In the genomic region with DNA sequence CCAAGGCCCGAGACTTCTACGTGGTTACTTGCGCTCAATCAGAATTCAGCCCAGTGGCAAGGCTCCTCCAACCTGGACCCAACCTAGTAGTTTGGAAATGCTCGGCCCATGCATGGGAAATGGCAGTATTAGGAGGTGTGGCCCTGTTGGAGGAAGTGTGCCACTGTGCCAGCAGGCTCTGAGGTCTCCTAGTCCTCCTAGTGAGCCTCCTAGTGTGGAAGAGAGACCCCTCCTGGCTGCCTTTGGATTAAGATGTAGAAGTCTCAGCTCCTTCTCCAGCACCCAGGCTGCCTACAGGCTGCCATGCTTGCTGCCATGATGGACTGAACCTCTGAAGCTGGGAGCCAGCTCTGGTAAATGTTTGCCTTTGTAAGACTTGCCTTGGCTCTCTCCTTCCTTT, we compare ENCODE assay signal across 12 mouse cellular contexts. TPM values are rescaled to one million over a fixed set of nuclear protein-coding genes. Genes with fewer than 3 reads are reported as not detected.
DNase-seq lines count a peak whose midpoint lies in the region; ATAC-seq and TF ChIP-seq lines count a peak whose summit lies in the region.
"Had no signal": no experiment of that assay in that cellular context is flagged by ENCODE, and none has a peak within 500 bp of the region (broad histone marks: within the 10 kb centered on the region; RNA-seq: fewer than 3 reads in every experiment).

No protein-coding gene starts in this region.

- no peak overlapping the region for H3K9ac ChIP-seq in ES-Bruce4 (ENCODE audit: low read depth, poor library complexity, severe bottlenecking)
- H3K9ac ChIP-seq: forebrain, embryonic 13.5 days had no signal

- no peak for TF ChIP-seq EP300 in ES-Bruce4 (IDR thresholded peaks at IDR 0.05; ENCODE audit: insufficient read depth, low read depth, low read length)

- ATAC-seq in activated CD4-positive, CD25-positive, alpha-beta regulatory T cell, adult 4 months = no peak
- ATAC-seq: forebrain, embryonic 13.5 days had no signal

- H3K4me1 ChIP-seq in ES-Bruce4 (ENCODE audit: control insufficient read depth, insufficient read depth, low read length) = peaks cover 2% of the 10 kb centered on the region

- no peak for TF ChIP-seq POLR2A in ES-Bruce4 (IDR thresholded peaks at IDR 0.05; ENCODE audit: insufficient read depth, low read length)
- no peak for TF ChIP-seq POLR2A in brain, embryonic 14.5 days (IDR thresholded peaks at IDR 0.05; ENCODE audit: borderline replicate concordance, extremely low read depth, insufficient read depth, insufficient read length, poor library complexity, severe bottlenecking)

- peak; percentile 16 for DNase-seq in layer of hippocampus, adult 9-11 months
- no peak for DNase-seq in layer of hippocampus, adult 8-10 months (ENCODE audit: low spot score in 2 of 2)
- peak; percentile 58 for DNase-seq in brain, embryonic 14.5 days (ENCODE audit: low read depth)
- peak; percentile 71 for DNase-seq in lung, postnatal 10 days
- DNase-seq in right cerebral cortex, postnatal 14 days = no peak
- DNase-seq in left cerebral cortex, adult 9 months (ENCODE audit: low spot score in 2 of 2) = no peak
- DNase-seq: cerebellum, postnatal 25 days; heart, adult 2 months; kidney, adult 2 months had no signal

- H3K36me3 ChIP-seq in ES-Bruce4 (ENCODE audit: control insufficient read depth, insufficient read depth, low read length, poor library complexity, severe bottlenecking) = no peaks in the 10 kb centered on the region

- H3K9me3 ChIP-seq in ES-Bruce4 (replicated peaks; ENCODE audit: control insufficient read depth, insufficient read depth, low read length, poor library complexity, severe bottlenecking) = no peaks in the 10 kb centered on the region
- H3K9me3 ChIP-seq: forebrain, embryonic 13.5 days had no signal

- H3K27ac ChIP-seq in ES-Bruce4 (ENCODE audit: insufficient read depth, low read length) = no peak overlapping the region
- H3K27ac ChIP-seq: forebrain, embryonic 13.5 days; heart, adult 2 months had no signal

- H3K4me3 ChIP-seq in ES-Bruce4 (ENCODE audit: low read depth, low read length) = no peak overlapping the region
- H3K4me3 ChIP-seq: forebrain, embryonic 13.5 days; heart, adult 2 months had no signal

- H3K27me3 ChIP-seq in ES-Bruce4 (ENCODE audit: control insufficient read depth, insufficient read depth, low read length, poor library complexity, severe bottlenecking) = no peaks in the 10 kb centered on the region

- TF ChIP-seq CTCF in ES-Bruce4 (IDR thresholded peaks at IDR 0.05; ENCODE audit: low read depth, low read length) = peak; percentile 20
- peak; percentile 12; the same call in 1 of the 2 replicates for TF ChIP-seq CTCF in brain, embryonic 14.5 days (IDR thresholded peaks at IDR 0.05; ENCODE audit: borderline replicate concordance, extremely low read depth, insufficient read depth, insufficient read length)

RNA-seq across cellular contexts. Expression of a gene that starts 2.5 kb away (rescaled TPM):
- total RNA-seq in layer of hippocampus, adult 8-10 months (2022) = 10 to 100 TPM; 13.8 to 17.6 (median 15.8) TPM
- polyA plus RNA-seq in ES-Bruce4 (2011; ENCODE audit: insufficient read depth, insufficient read length, low read depth, missing spikeins) = 13.4 and 13.5 TPM in 2 replicates
- polyA plus RNA-seq in brain, embryonic 14.5 days (2012; rRNA removed) = 26.8 and 33.6 TPM in 2 replicates
- polyA plus RNA-seq in activated CD4-positive, CD25-positive, alpha-beta regulatory T cell, adult 4 months (2017; shearing (Covaris generic)) = 10 to 100 TPM; 14.1 to 22.0 TPM

RNA-seq across cellular contexts. Expression of a gene that starts 8.4 kb away (rescaled TPM):
- 1 to 10 TPM in 1 of 4 experiments, under 1 TPM in 3; 0.72 to 1.1 (median 0.77) TPM for total RNA-seq in layer of hippocampus, adult 8-10 months (2022)
- polyA plus RNA-seq in ES-Bruce4 (2011; ENCODE audit: insufficient read depth, insufficient read length, low read depth, missing spikeins) = 0.38 and 0.55 TPM in 2 replicates
- 0.37 and 0.58 TPM in 2 replicates for polyA plus RNA-seq in brain, embryonic 14.5 days (2012; rRNA removed)
- not detected for polyA plus RNA-seq in activated CD4-positive, CD25-positive, alpha-beta regulatory T cell, adult 4 months (2017; shearing (Covaris generic))

RNA-seq across cellular contexts. Expression of a gene that starts 9.1 kb away (rescaled TPM):
- total RNA-seq in layer of hippocampus, adult 8-10 months (2022) = 10 to 100 TPM; 18.3 to 21.0 (median 19.9) TPM
- polyA plus RNA-seq in ES-Bruce4 (2011; ENCODE audit: insufficient read depth, insufficient read length, low read depth, missing spikeins) = 71.0 and 71.7 TPM in 2 replicates
- polyA plus RNA-seq in brain, embryonic 14.5 days (2012; rRNA removed) = 23.4 and 28.8 TPM in 2 replicates
- polyA plus RNA-seq in activated CD4-positive, CD25-positive, alpha-beta regulatory T cell, adult 4 months (2017; shearing (Covaris generic)) = 10 to 100 TPM; 11.3 to 14.6 TPM

RNA-seq across cellular contexts. Expression of a gene that starts 21.4 kb away (rescaled TPM):
- 10 to 100 TPM; 19.3 to 24.2 (median 22.0) TPM for total RNA-seq in layer of hippocampus, adult 8-10 months (2022)
- 24.0 and 24.4 TPM in 2 replicates for polyA plus RNA-seq in ES-Bruce4 (2011; ENCODE audit: insufficient read depth, insufficient read length, low read depth, missing spikeins)
- 3.7 and 5.0 TPM in 2 replicates for polyA plus RNA-seq in brain, embryonic 14.5 days (2012; rRNA removed)
- 1 to 10 TPM; 2.2 to 4.2 TPM for polyA plus RNA-seq in activated CD4-positive, CD25-positive, alpha-beta regulatory T cell, adult 4 months (2017; shearing (Covaris generic))

RNA-seq across cellular contexts. Expression of a gene that starts 33.9 kb away (rescaled TPM):
- total RNA-seq in layer of hippocampus, adult 8-10 months (2022) = 10 to 100 TPM; 11.2 to 17.0 (median 13.4) TPM
- polyA plus RNA-seq in ES-Bruce4 (2011; ENCODE audit: insufficient read depth, insufficient read length, low read depth, missing spikeins) = 49.7 and 52.1 TPM in 2 replicates
- 18.4 and 19.6 TPM in 2 replicates for polyA plus RNA-seq in brain, embryonic 14.5 days (2012; rRNA removed)
- polyA plus RNA-seq in activated CD4-positive, CD25-positive, alpha-beta regulatory T cell, adult 4 months (2017; shearing (Covaris generic)) = 1 to 10 TPM; 2.3 to 3.0 TPM

Comparison
In these comparisons a context has a peak if more than half of its experiments do, and no peak if none do; other contexts are left out.
1. DNase-seq: peak in layer of hippocampus, adult 9-11 months (single experiment), brain, embryonic 14.5 days (single experiment) and lung, postnatal 10 days (single experiment); none in layer of hippocampus, adult 8-10 months (0 of 2), right cerebral cortex, postnatal 14 days (single experiment) and left cerebral cortex, adult 9 months (0 of 2).